Mouse (Mus musculus) olfactory bulb, adult 2 months (tissue): ENCODE data around the gene Lamb1.

Experiments
- CTCF ChIP-seq: fragments of 200-500 bp; IDR thresholded peaks from 2 replicates; pipeline ENCODE4 v1.5.1; 2012; ENCODE audit warnings: low read depth, mild to moderate bottlenecking, low read length, moderate library complexity; ENCODE audit not compliant: insufficient read depth
- POLR2A ChIP-seq: fragments of 200-500 bp; IDR thresholded peaks from 2 replicates; pipeline ENCODE4 v1.6.1; 2012; ENCODE audit warnings: mild to moderate bottlenecking, low read depth, low read length, moderate library complexity; ENCODE audit not compliant: insufficient read depth

- no peak for TF ChIP-seq POLR2A
- TF ChIP-seq CTCF = no peak
Observed at GRCm38 (mm10) chr12:31298530-31298929, 33.5 kb downstream of the Lamb1 start.
